Mouse (Mus musculus) C2C12 (cell line): ENCODE data around the gene 2310061I04Rik. TPM values are rescaled to one million over a fixed set of nuclear protein-coding genes. Genes with fewer than 3 reads are reported as not detected.

Experiments
- H3K27me3 ChIP-seq: one replicate; pipeline ENCODE4 v1.6.1; 2011; ENCODE audit not compliant: control insufficient read depth, insufficient read depth, insufficient read length
- H3K36me3 ChIP-seq: one replicate; pipeline ENCODE4 v1.6.1; 2011; ENCODE audit not compliant: control insufficient read depth, insufficient read depth
- H3K4me3 ChIP-seq: one replicate; pipeline ENCODE4 v1.5.1; 2011; ENCODE audit warnings: mild to moderate bottlenecking, control low read depth; ENCODE audit not compliant: poor library complexity, insufficient read depth, severe bottlenecking
- H3K79me2 ChIP-seq: one replicate; pipeline ENCODE4 v1.6.1; 2011; ENCODE audit not compliant: control insufficient read depth, insufficient read depth
- H3K79me3 ChIP-seq: one replicate; pipeline ENCODE4 v1.6.1; 2011; ENCODE audit warnings: low read depth, control low read depth
- H3ac ChIP-seq: one replicate; pipeline ENCODE3; 2011; ENCODE audit warnings: low read depth; ENCODE audit not compliant: control insufficient read depth, insufficient read length
- CEBPB ChIP-seq: IDR thresholded peaks from one replicate; pipeline ENCODE4 v1.6.1; 2011; ENCODE audit warnings: low read depth, mild to moderate bottlenecking, control low read depth, moderate library complexity
- CTCF ChIP-seq: IDR thresholded peaks from one replicate; pipeline ENCODE4 v1.5.1; 2011; ENCODE audit not compliant: control insufficient read depth, insufficient read depth, insufficient read length
- FOSL1 ChIP-seq: IDR thresholded peaks from one replicate; pipeline ENCODE4 v1.8.0; 2011; ENCODE audit warnings: mild to moderate bottlenecking, low read length; ENCODE audit not compliant: poor library complexity, insufficient read depth, severe bottlenecking
- MAX ChIP-seq: IDR thresholded peaks from one replicate; pipeline ENCODE4 v1.6.1; 2011; ENCODE audit warnings: mild to moderate bottlenecking, control low read depth
- MYOD1 ChIP-seq: IDR thresholded peaks from one replicate; pipeline ENCODE4 v1.6.1; 2011; ENCODE audit warnings: low read depth; ENCODE audit not compliant: control insufficient read depth, insufficient read length
- MYOG ChIP-seq: IDR thresholded peaks from one replicate; pipeline ENCODE4 v1.6.1; 2011; ENCODE audit not compliant: control insufficient read depth, insufficient read length; ENCODE audit errors: extremely low read depth
- USF1 ChIP-seq: IDR thresholded peaks from one replicate; pipeline ENCODE4 v1.6.1; 2011; ENCODE audit warnings: low read depth, mild to moderate bottlenecking, control low read depth, moderate library complexity
- polyA plus RNA-seq: library from polyadenylated mRNA; unstranded; fragments of >200 nt; fragmentation: generic; extraction: Trizol; gene quantifications from one replicate; pipeline ENCODE4 v1.2.1, GENCODE M21; 2012; ENCODE audit warnings: missing spikeins

2310061I04Rik gene
- polyA plus RNA-seq, 1 experiment, result 36.0 TPM

GRCm38 (mm10) chr17:35870151-35870883 is 26.9 kb downstream of the 2310061I04Rik start:
- Histone ChIP-seq H3K79me3 (peaks cover 76% of the 10 kb centered on the region), H3K4me3 (peak overlapping the region; percentile 92), H3K27me3 (no peaks in the 10 kb centered on the region), H3K36me3 (peaks cover 68% of the 10 kb centered on the region), H3K79me2 (peaks cover 94% of the 10 kb centered on the region), H3ac (peak overlapping the region; percentile 12)
- TF ChIP-seq CEBPB (no peak), FOSL1 (peak; percentile 35)

GRCm38 (mm10) chr17:35869346-35870067 is 27.7 kb downstream of the 2310061I04Rik start:
- Histone ChIP-seq H3K79me2 (peaks cover 93% of the 10 kb centered on the region), H3K36me3 (peaks cover 60% of the 10 kb centered on the region), H3K4me3 (peak overlapping the region; percentile 92), H3ac (peak overlapping the region; percentile 73), H3K79me3 (peaks cover 73% of the 10 kb centered on the region), H3K27me3 (no peaks in the 10 kb centered on the region)
- TF ChIP-seq CTCF (no peak), USF1 (no peak), MYOD1 (no peak), FOSL1 (no peak), MAX (no peak), MYOG (no peak), CEBPB (no peak)

- Histone ChIP-seq H3K36me3 (peaks cover 55% of the 10 kb centered on the region), H3K79me2 (peaks cover 93% of the 10 kb centered on the region), H3K27me3 (no peaks in the 10 kb centered on the region), H3K4me3 (peak overlapping the region; percentile 92), H3K79me3 (peaks cover 67% of the 10 kb centered on the region), H3ac (peak overlapping the region; percentile 61)
- TF ChIP-seq USF1, result no peak
Observed at GRCm38 (mm10) chr17:35868961-35869345, 28.3 kb downstream of the 2310061I04Rik start.

GRCm38 (mm10) chr17:35868165-35868820 is 28.9 kb downstream of the 2310061I04Rik start:
- TF ChIP-seq MYOG (no peak), CTCF (peak; percentile 1), FOSL1 (no peak), MYOD1 (no peak), USF1 (no peak), CEBPB (no peak)
- Histone ChIP-seq H3K4me3 (peak overlapping the region; percentile 92), H3K79me3 (peaks cover 62% of the 10 kb centered on the region), H3K27me3 (no peaks in the 10 kb centered on the region), H3ac (peak overlapping the region; percentile 61), H3K36me3 (peaks cover 48% of the 10 kb centered on the region), H3K79me2 (peaks cover 93% of the 10 kb centered on the region)

- H3K27me3 ChIP-seq, result no peaks in the 10 kb centered on the region
- peaks cover 38% of the 10 kb centered on the region for H3K36me3 ChIP-seq
- peaks cover 54% of the 10 kb centered on the region for H3K79me3 ChIP-seq
- H3K4me3 ChIP-seq, result peak overlapping the region; percentile 92
- H3ac ChIP-seq, result peak overlapping the region; percentile 88
- H3K79me2 ChIP-seq, result peaks cover 85% of the 10 kb centered on the region
- TF ChIP-seq FOSL1 (no peak), MYOD1 (no peak), MAX (no peak), CTCF (peak; percentile 8)
Observed at GRCm38 (mm10) chr17:35866911-35867890, 30.0 kb downstream of the 2310061I04Rik start.
